Comparison of ENCODE assay signal across 15 mouse cellular contexts in genomic region chr8:61830821-61831220, GRCm38 (mm10).
DNase-seq lines count a peak whose midpoint lies in the region; ATAC-seq and TF ChIP-seq lines count a peak whose summit lies in the region.
"Had no signal": no experiment of that assay in that cellular context is flagged by ENCODE, and none has a peak within 500 bp of the region (broad histone marks: within the 10 kb centered on the region; RNA-seq: fewer than 3 reads in every experiment).

No protein-coding gene starts in this region.

- no peak overlapping the region for H3K4me2 ChIP-seq in lung, embryonic 14.5 days
- no peak overlapping the region for H3K4me2 ChIP-seq in lung, postnatal 0 days (replicated peaks; ENCODE audit: low read depth, low read length)
- no peak overlapping the region for H3K4me2 ChIP-seq in limb, embryonic 11.5 days (ENCODE audit: low read depth, severe bottlenecking)
- H3K4me2 ChIP-seq: limb, embryonic 13.5 days; midbrain, embryonic 11.5 days had no signal

- TF ChIP-seq EP300 in lung, postnatal 0 days (IDR thresholded peaks at IDR 0.05): no peak

- no peak for TF ChIP-seq CTCF in lung, embryonic 14.5 days (IDR thresholded peaks at IDR 0.05; ENCODE audit: low read depth)
- TF ChIP-seq CTCF in lung, postnatal 0 days (IDR thresholded peaks at IDR 0.05): no peak

- H3K27ac ChIP-seq in lung, embryonic 14.5 days (ENCODE audit: low read depth): no peak overlapping the region
- no peak overlapping the region for H3K27ac ChIP-seq in lung, postnatal 0 days (ENCODE audit: low read length)
- H3K27ac ChIP-seq in limb, embryonic 11.5 days (replicated peaks; ENCODE audit: low read depth, low read length): no peak overlapping the region

- no peak overlapping the region for H3K4me3 ChIP-seq in lung, embryonic 14.5 days (ENCODE audit: low read depth, low read length)
- H3K4me3 ChIP-seq in lung, postnatal 0 days (ENCODE audit: low read depth, low read length): no peak overlapping the region
- H3K4me3 ChIP-seq in limb, embryonic 11.5 days (ENCODE audit: low read depth, low read length): no peak overlapping the region
- H3K4me3 ChIP-seq: limb, embryonic 13.5 days had no signal

- H3K27me3 ChIP-seq in lung, embryonic 14.5 days (ENCODE audit: insufficient read depth, low read length): no peaks in the 10 kb centered on the region
- no peaks in the 10 kb centered on the region for H3K27me3 ChIP-seq in lung, postnatal 0 days (replicated peaks; ENCODE audit: insufficient read depth, low read length)
- H3K27me3 ChIP-seq in limb, embryonic 11.5 days (ENCODE audit: control insufficient read depth, insufficient read depth, low read length): no peaks in the 10 kb centered on the region
- H3K27me3 ChIP-seq: limb, embryonic 13.5 days had no signal

- no peaks in the 10 kb centered on the region for H3K9me3 ChIP-seq in lung, embryonic 14.5 days (ENCODE audit: low read depth, low read length)
- no peaks in the 10 kb centered on the region for H3K9me3 ChIP-seq in lung, postnatal 0 days (ENCODE audit: low read length)
- no peaks in the 10 kb centered on the region for H3K9me3 ChIP-seq in limb, embryonic 11.5 days (ENCODE audit: control insufficient read depth, low read length)
- H3K9me3 ChIP-seq: limb, embryonic 13.5 days had no signal

- H3K36me3 ChIP-seq in lung, embryonic 14.5 days (ENCODE audit: insufficient read depth): no peaks in the 10 kb centered on the region
- H3K36me3 ChIP-seq in lung, postnatal 0 days (ENCODE audit: insufficient read depth, low read length): no peaks in the 10 kb centered on the region
- H3K36me3 ChIP-seq in limb, embryonic 11.5 days (ENCODE audit: control insufficient read depth, insufficient read depth, low read length): no peaks in the 10 kb centered on the region
- H3K36me3 ChIP-seq: limb, embryonic 13.5 days had no signal

- DNase-seq in gastrocnemius, postnatal 14 days: peak; percentile 19
- DNase-seq in gastrocnemius, postnatal 4 days (ENCODE audit: low spot score in 2 of 2): no peak
- DNase-seq in lung, embryonic 14.5 days: peak; percentile 30
- no peak for DNase-seq in lung, postnatal 0 days (ENCODE audit: low spot score)
- peak; percentile 43 for DNase-seq in limb, embryonic 11.5 days (ENCODE audit: low spot score)
- DNase-seq in left cerebral cortex, adult 11 months (ENCODE audit: low spot score): no peak
- DNase-seq in retina, embryonic 14.5 days (ENCODE audit: low spot score): no peak
- no peak for DNase-seq in adrenal gland, adult 2 months
- DNase-seq: cerebellum, adult 18-20 months; forebrain, postnatal 0 days; heart, postnatal 14 days; layer of hippocampus, postnatal 36 days; liver, postnatal 0 days had no signal

- no peak overlapping the region for H3K9ac ChIP-seq in lung, embryonic 14.5 days
- no peak overlapping the region for H3K9ac ChIP-seq in lung, postnatal 0 days (replicated peaks; ENCODE audit: low read depth)
- no peak overlapping the region for H3K9ac ChIP-seq in limb, embryonic 11.5 days (ENCODE audit: low read length)
- H3K9ac ChIP-seq: forebrain, postnatal 0 days; limb, embryonic 13.5 days; liver, postnatal 0 days had no signal

- WGBS in lung, embryonic 14.5 days: 11% methylated on average over 6 of the region's 6 CpGs
- 18% methylated on average over 6 of the region's 6 CpGs for WGBS in lung, postnatal 0 days
- 17% methylated on average over 6 of the region's 6 CpGs for WGBS in limb, embryonic 11.5 days

- intact Hi-C loops in gastrocnemius, postnatal 14 days (cut with DNase I; ENCODE audit: low total_unique reads): no loop called here

- ATAC-seq in lung, embryonic 14.5 days (ENCODE audit: insufficient read depth): no peak
- ATAC-seq in lung, postnatal 0 days: no peak
- ATAC-seq in limb, embryonic 11.5 days (ENCODE audit: insufficient number of reproducible peaks, low FRiP score, low TSS enrichment, low read depth): no peak
- ATAC-seq: forebrain, postnatal 0 days; liver, postnatal 0 days had no signal

- no peaks in the 10 kb centered on the region for H3K4me1 ChIP-seq in lung, embryonic 14.5 days (ENCODE audit: insufficient read depth)
- no peaks in the 10 kb centered on the region for H3K4me1 ChIP-seq in lung, postnatal 0 days (ENCODE audit: insufficient read depth, low read depth, low read length)
- peaks cover 2% of the 10 kb centered on the region; the same call in 1 of the 2 replicates for H3K4me1 ChIP-seq in limb, embryonic 11.5 days (ENCODE audit: control insufficient read depth, insufficient read depth, low read length)

Comparison
In these comparisons a context has a peak if more than half of its experiments do, and no peak if none do; other contexts are left out.
1. DNase-seq: peak in gastrocnemius, postnatal 14 days (single experiment), lung, embryonic 14.5 days (single experiment) and limb, embryonic 11.5 days (single experiment); none in gastrocnemius, postnatal 4 days (0 of 2), lung, postnatal 0 days (single experiment), left cerebral cortex, adult 11 months (single experiment), retina, embryonic 14.5 days (single experiment) and adrenal gland, adult 2 months (single experiment).